Mouse (Mus musculus) ES-E14 (cell line): ENCODE measurements around the gene Slc2a13. TPM values are rescaled to one million over a fixed set of nuclear protein-coding genes. Genes with fewer than 3 reads are reported as not detected.

Experiments used
- DNase-seq: peaks from one replicate; pipeline ENCODE4 v3.0.0-alpha.2; 2013; ENCODE audit warnings: low read depth, low spot score
- H3K27ac ChIP-seq: 2 replicates; pipeline ENCODE4 v1.5.1; 2012; ENCODE audit warnings: low read depth, mild to moderate bottlenecking, low read length, moderate library complexity, mixed read lengths; ENCODE audit not compliant: poor library complexity, insufficient read depth, severe bottlenecking
- H3K36me3 ChIP-seq: 2 replicates; pipeline ENCODE4 v1.6.1; 2012; ENCODE audit warnings: mild to moderate bottlenecking, low read length, moderate library complexity, mixed read lengths; ENCODE audit not compliant: control insufficient read depth, poor library complexity, insufficient read depth, severe bottlenecking
- H3K4me1 ChIP-seq, 2 experiments: fragments of 150-350 bp in 1 of 2; sonication (generic) in 1 of 2; 2 replicates each; pipeline ENCODE4 v1.6.1; 2012; ENCODE audit warnings: low read length in 2 of 2, mild to moderate bottlenecking in 1 of 2, mixed read lengths in 1 of 2; ENCODE audit not compliant: control insufficient read depth in 2 of 2, insufficient read depth in 2 of 2, poor library complexity in 1 of 2
- H3K4me3 ChIP-seq, 2 experiments: fragments of 150-350 bp in 1 of 2; sonication (generic) in 1 of 2; 2 replicates each; pipeline ENCODE4 v1.5.1; 2012; ENCODE audit warnings: low read length in 2 of 2, low read depth in 1 of 2, mild to moderate bottlenecking in 1 of 2, mixed read lengths in 1 of 2; ENCODE audit not compliant: insufficient read depth in 1 of 2, poor library complexity in 1 of 2, severe bottlenecking in 1 of 2
- H3K9ac ChIP-seq: 2 replicates; pipeline ENCODE4 v1.6.1; 2012; ENCODE audit warnings: low read depth, mild to moderate bottlenecking, low read length, mixed read lengths; ENCODE audit not compliant: poor library complexity, insufficient read depth, severe bottlenecking
- H3K9me3 ChIP-seq: fragments of 150-350 bp; sonication (generic); 2 replicates; pipeline ENCODE4 v1.6.1; 2012; ENCODE audit warnings: low read depth, mild to moderate bottlenecking, low read length; ENCODE audit not compliant: control insufficient read depth, insufficient read depth
- CHD2 ChIP-seq: IDR thresholded peaks from 2 replicates; pipeline ENCODE4 v1.6.1; 2014; ENCODE audit warnings: mild to moderate bottlenecking, low read depth, low read length, inconsistent platforms
- HCFC1 ChIP-seq: IDR thresholded peaks from 2 replicates; pipeline ENCODE4 v1.6.1; 2012; ENCODE audit warnings: low read length, inconsistent platforms, borderline replicate concordance; ENCODE audit not compliant: insufficient read depth
- MAFK ChIP-seq: IDR thresholded peaks from 2 replicates; pipeline ENCODE4 v1.6.1; 2014; ENCODE audit warnings: mild to moderate bottlenecking, low read depth, low read length, inconsistent platforms; ENCODE audit not compliant: insufficient read depth
- ZC3H11A ChIP-seq: IDR thresholded peaks from 2 replicates; pipeline ENCODE4 v1.6.1; 2012; ENCODE audit warnings: low read depth, mild to moderate bottlenecking, inconsistent platforms, low read length, borderline replicate concordance
- ZNF384 ChIP-seq: IDR thresholded peaks from 2 replicates; pipeline ENCODE4 v1.6.1; 2012; ENCODE audit warnings: low read depth, low read length, inconsistent platforms
- in situ Hi-C, 2 experiments: fragments of 600-800 bp; cut with MboI; formaldehyde crosslinking; loops; one replicate each; pipeline ENCODE4 v1.15.1; 2025; ENCODE audit warnings: low sequenced_read_pairs in 2 of 2, inconsistent platforms in 1 of 2; ENCODE audit not compliant: unreplicated experiment in 2 of 2
- total RNA-seq: library from RNA; depleted of rRNA; stranded (reverse); fragments of 300-350 nt; gene quantifications from 2 replicates; pipeline ENCODE4 v1.2.3, GENCODE M21; 2012

The Slc2a13 gene
- total RNA-seq, 1 experiment: 0.13 TPM

DNA sequence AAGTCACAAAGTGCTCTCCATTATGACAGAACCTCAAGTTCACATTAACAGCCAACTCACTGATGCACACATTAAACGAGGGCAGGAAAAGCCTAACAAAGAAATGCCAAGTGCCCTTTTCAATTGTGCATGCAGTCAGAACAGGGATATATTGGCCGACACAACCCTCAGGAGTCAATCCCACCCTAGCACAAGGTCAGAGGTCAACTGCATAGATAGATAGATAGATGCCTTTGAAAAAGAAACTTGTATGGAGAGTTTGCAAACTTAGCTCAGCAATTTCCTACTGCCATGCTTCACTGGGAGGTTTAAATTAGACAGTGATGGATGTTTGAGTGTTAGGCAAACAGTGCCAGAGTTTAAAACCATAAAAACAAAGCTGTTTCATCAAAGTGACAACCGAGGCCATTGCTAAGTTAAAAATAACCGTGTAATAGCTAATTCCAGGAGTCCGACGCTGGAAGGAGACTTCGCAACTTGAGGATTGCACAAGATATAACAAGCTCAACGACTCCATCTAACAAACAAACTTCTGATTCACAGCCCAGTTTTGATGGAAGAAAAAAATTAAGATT, 194.2 kb downstream of the Slc2a13 start:
- in situ Hi-C loops: no loop called here
- H3K4me3 ChIP-seq: no peak overlapping the region

DNA sequence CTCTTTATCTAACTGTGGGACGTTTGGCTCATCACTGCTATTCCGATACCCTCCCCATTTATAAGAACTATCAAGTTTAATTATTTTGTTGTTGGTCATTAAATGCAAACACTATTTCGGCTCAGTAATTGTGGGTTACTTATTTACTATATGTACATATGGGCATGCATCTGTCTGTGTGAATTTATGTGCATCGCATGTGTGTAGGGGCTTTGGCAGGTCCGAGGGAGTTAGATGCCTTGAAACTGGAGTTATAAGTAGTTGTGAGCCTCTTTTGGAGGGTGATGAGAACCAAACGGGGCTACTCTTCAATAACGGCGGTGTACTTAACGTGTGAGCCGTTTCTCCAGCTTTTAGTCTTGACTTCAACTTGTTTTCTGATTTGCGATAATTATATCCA, 195.5 kb downstream of the Slc2a13 start:
- H3K36me3 ChIP-seq: no peaks in the 10 kb centered on the region
- H3K4me3 ChIP-seq: no peak overlapping the region
- in situ Hi-C loops: no loop called here
- no peak for DNase-seq
- H3K27ac ChIP-seq: no peak overlapping the region
- H3K9me3 ChIP-seq: no peaks in the 10 kb centered on the region
- H3K9ac ChIP-seq: no peak overlapping the region
- TF ChIP-seq ZC3H11A: no peak
- no peak for TF ChIP-seq MAFK
- no peak for TF ChIP-seq CHD2
- no peak for TF ChIP-seq HCFC1
- no peak for TF ChIP-seq ZNF384
- no peaks in the 10 kb centered on the region for H3K4me1 ChIP-seq

More for the DNA sequence above, 194.2 kb downstream of the Slc2a13 start:
- H3K4me1 ChIP-seq: no peaks in the 10 kb centered on the region
- no peak for DNase-seq
- no peak for TF ChIP-seq HCFC1
- TF ChIP-seq CHD2: no peak
- TF ChIP-seq ZC3H11A: no peak
- TF ChIP-seq ZNF384: no peak
- no peak for TF ChIP-seq MAFK
- H3K9ac ChIP-seq: no peak overlapping the region
- no peak overlapping the region for H3K27ac ChIP-seq
- no peaks in the 10 kb centered on the region for H3K9me3 ChIP-seq
- H3K36me3 ChIP-seq: no peaks in the 10 kb centered on the region

DNA sequence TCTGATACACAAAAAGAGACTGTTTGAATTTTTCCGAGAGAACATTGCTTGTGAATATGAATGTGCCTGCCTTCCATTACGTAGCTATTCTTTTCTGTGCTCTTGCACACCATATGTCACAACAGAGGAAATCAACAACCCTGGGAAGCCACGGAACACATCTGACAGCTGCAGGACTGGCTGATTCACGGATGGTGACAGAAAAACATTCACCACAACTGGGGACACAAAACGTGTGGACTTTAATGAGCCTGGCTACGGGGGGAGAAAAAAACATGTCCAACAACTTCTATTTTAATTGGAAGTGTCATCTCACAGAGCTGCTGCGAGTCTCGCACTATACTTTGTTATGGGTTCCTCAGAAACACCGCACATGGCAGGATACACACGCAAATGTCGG, 196.0 kb downstream of the Slc2a13 start:
- no peak for TF ChIP-seq MAFK
- H3K4me1 ChIP-seq: no peaks in the 10 kb centered on the region
- H3K27ac ChIP-seq: no peak overlapping the region
- no peak overlapping the region for H3K4me3 ChIP-seq
- H3K36me3 ChIP-seq: no peaks in the 10 kb centered on the region
- in situ Hi-C loops: no loop called here
- H3K9me3 ChIP-seq: no peaks in the 10 kb centered on the region
- no peak for DNase-seq
- H3K9ac ChIP-seq: no peak overlapping the region

DNA sequence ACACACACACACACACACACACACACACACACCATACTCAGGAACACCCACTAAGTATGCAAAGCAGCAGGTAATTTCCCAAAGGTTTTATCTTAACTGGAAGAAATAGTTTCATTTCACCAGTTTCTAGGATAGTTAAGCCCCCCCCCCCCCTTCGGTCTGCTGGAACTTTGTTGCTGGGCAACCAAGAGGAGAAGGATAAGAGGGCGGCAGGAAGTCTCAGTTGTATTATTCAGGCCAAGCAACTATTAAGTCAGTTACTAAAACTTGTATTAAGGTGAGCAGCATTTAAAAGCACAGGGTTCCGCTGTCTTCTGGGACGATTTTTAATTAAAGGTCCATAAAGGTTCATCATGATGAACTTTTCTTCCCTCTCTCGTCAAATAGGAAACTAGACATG, 198.6 kb downstream of the Slc2a13 start:
- Histone ChIP-seq H3K36me3 (no peaks in the 10 kb centered on the region), H3K4me1 (no peaks in the 10 kb centered on the region), H3K4me3 (no peak overlapping the region), H3K27ac (no peak overlapping the region), H3K9ac (no peak overlapping the region), H3K9me3 (no peaks in the 10 kb centered on the region)
- in situ Hi-C loops: no loop called here
- TF ChIP-seq HCFC1 (no peak), MAFK (no peak), CHD2 (no peak), ZNF384 (no peak), ZC3H11A (no peak)
- no peak for DNase-seq

DNA sequence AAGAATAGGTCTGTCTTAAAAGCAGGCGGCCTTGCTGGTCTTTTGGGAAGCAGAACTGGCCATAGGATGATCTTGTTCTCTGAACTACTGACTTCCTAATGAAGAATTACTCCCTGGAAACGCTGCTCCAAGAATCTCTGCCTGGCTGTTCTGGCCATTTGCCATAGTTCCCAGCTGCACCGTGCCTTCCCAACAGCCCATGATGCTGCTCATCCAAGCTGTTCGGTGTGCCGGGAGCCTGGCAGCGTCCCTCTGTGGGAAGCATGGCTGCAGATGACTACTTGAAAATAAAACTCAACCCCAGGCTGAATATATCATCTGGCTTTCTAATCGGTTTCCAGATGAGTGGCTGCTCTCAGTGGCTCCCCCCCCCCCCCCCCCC, 199.9 kb downstream of the Slc2a13 start:
- Histone ChIP-seq H3K4me1 (no peaks in the 10 kb centered on the region), H3K27ac (no peak overlapping the region), H3K9me3 (no peaks in the 10 kb centered on the region), H3K9ac (no peak overlapping the region), H3K36me3 (no peaks in the 10 kb centered on the region), H3K4me3 (no peak overlapping the region)
- DNase-seq: no peak
- no peak for TF ChIP-seq HCFC1
- no peak for TF ChIP-seq CHD2
- no peak for TF ChIP-seq MAFK
- TF ChIP-seq ZC3H11A: no peak
- TF ChIP-seq ZNF384: no peak
- in situ Hi-C loops: no loop called here
